Mouse (Mus musculus) left cerebral cortex, postnatal 14 days (tissue): ENCODE measurements at regions not wholly inside any gene's neighbourhood (a gene's known extent, or its start where the extent isn't known, plus 50 kb on each side); places are given as distances from the start of the nearest gene placed in this dataset.
A peak's percentile ranks its signal among the peaks of the same experiment; 100 is the strongest.

Experiments
- DNase-seq, 2 experiments: peaks; one replicate each; pipeline ENCODE4 v3.0.0; 2021 to 2022; ENCODE audit warnings: low spot score in 2 of 2, mixed read lengths in 1 of 2
- intact Hi-C: fragments of 180-260 bp; cut with DNase I; formaldehyde crosslinking; loops from one replicate; pipeline ENCODE4 v1.15.1; 2025

GRCm38 (mm10) chr1:119221901-119222300 lies 168.5 kb upstream of the Gli2 start:
- intact Hi-C loops, result no loop called here
- peak; percentile 5 to 45 for DNase-seq

GRCm38 (mm10) chr1:119221012-119221411 lies 167.6 kb upstream of the Gli2 start:
- no peak for DNase-seq
- intact Hi-C loops, result no loop called here

DNA sequence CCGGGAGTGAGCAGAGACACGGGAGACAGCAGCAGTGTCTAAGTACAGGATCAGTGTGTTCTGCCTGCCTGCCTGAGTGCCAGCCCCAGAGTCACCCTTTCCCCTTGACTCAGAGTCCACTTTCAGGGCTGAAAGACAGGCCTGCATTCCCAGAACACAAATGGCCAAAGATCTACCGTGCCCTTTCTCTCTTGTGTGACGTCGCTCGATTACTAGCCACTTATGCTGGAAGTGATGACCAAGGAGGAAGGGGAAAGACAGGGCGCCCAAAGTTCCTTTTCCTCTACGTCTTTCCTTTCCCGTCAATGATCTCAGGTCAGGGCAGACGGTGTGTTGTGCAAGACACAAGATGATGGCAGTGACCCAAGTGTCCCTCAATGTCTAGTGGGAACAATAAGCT lies 166.4 kb upstream of the Gli2 start:
- DNase-seq, result no peak
- intact Hi-C loops, result no loop called here

GRCm38 (mm10) chr1:119217387-119217786 lies 164.0 kb upstream of the Gli2 start:
- intact Hi-C loops, result no loop called here
- no peak for DNase-seq

- intact Hi-C loops, result no loop called here
- DNase-seq, result no peak
Observed at GRCm38 (mm10) chr1:119209607-119210007, 156.2 kb upstream of the Gli2 start.

DNA sequence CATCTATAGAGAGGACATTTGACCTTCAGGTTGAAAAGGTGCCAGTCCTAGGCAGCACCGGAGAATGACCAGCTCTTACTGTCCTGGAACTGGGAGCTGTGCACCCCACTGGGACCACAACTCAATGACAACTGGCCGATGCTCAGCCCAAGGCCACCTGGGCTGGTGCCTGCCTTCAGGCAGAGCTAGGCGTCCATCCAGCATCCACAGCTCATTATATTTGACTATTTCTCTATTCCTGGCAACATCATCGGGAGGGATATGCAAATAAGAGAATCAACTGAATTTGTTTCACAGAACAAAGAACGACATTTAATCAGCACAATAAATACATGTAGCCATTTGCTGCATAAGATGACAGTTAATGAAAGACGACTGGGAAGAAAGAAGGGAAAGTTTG lies 149.0 kb upstream of the Gli2 start:
- intact Hi-C loops, result no loop called here
- DNase-seq, result no peak

GRCm38 (mm10) chr1:119197415-119197700 lies 143.9 kb upstream of the Gli2 start:
- DNase-seq, result no peak
- intact Hi-C loops, result no loop called here

GRCm38 (mm10) chr1:119196674-119197414 lies 143.4 kb upstream of the Gli2 start:
- intact Hi-C loops, result no loop called here
- no peak for DNase-seq

- intact Hi-C loops, result no loop called here
- DNase-seq, result no peak
Observed at GRCm38 (mm10) chr1:119194533-119194932, 141.1 kb upstream of the Gli2 start.

DNA sequence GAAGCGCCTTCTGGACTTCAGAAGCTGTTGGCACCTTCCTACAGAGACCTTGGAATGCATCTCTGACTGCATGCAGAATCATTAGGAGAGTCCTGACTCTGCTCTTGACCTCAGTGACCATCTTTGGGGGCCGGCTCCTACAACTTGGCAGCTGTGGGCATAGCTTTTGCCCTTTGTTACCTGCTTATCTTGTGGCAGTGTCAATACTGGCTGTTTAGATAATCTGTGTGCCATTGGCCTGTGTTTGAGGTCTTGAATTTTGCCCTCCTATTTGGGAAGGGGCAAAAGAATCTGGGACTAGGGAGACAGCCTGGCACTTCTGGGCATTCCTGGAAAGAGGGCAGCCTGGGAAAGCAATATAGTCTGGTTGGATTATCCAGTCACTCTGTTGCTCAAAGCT lies 137.8 kb upstream of the Gli2 start:
- DNase-seq, result no peak
- intact Hi-C loops, result no loop called here

- intact Hi-C loops, result no loop called here
- peak; percentile 78 to 83 for DNase-seq
Observed at GRCm38 (mm10) chr1:119189461-119190066, 136.1 kb upstream of the Gli2 start.

- no peak for DNase-seq
- intact Hi-C loops, result no loop called here
Observed at GRCm38 (mm10) chr1:119187301-119187700, 133.9 kb upstream of the Gli2 start.

DNA sequence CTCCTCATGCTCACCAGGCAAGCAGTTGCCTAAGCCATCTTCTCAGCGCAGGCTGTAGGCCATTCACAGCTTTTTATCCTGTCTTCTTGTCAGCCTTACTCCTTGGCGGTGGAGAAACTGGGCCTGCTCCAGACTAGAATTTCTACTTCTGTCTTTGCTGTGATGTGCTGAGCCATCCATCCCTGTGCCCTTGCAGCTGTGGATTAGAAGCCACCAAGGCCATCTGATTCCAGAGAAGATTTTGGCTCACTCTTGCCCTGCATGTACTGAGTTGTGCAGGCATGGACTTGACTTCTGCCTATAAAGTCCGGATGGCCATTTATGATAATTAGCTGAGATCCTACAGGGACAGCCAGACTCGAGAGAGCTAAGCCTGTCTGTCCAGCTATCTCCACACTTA lies 133.4 kb upstream of the Gli2 start:
- intact Hi-C loops, result no loop called here

DNA sequence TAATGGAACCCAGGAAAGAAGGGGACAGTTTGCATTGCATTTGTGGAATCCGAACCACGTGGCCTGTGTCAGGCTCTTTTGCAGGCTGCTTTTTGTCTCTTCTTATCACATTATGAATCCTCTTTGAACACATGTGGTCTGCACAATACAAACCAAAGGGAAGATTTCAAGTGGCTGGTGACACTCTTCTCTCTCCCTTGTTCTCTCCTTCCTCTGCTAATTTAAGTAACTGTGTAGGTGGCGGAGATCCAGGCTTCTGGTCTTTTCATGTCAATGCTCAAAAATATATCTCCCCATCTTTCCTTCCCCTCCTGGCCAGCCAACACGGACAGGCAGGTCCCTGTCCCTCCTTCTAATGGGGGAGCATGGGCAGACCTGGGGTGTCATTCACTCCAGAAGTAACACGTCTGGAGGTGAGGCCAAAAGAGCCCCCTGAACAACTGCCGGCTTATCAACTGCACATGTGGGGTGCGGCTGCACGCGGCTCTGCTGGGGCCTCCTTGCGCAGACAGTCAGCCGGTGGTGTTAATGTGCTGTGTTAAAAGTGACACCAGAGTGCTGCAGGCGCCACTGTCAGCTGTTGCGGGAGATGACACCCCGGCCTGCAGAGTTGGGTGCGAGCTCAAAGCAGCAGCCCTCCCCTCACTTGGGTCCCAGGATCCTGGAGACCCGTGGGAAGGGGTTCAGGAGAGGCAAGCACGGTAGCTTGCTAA lies 130.3 kb upstream of the Gli2 start:
- intact Hi-C loops, result no loop called here
- peak; percentile 29 to 69 for DNase-seq

More for the DNA sequence above, 133.4 kb upstream of the Gli2 start:
- no peak for DNase-seq

GRCm38 (mm10) chr1:119173030-119173756 lies 119.8 kb upstream of the Gli2 start:
- intact Hi-C loops, result no loop called here
- DNase-seq, result no peak

GRCm38 (mm10) chr1:119167443-119167842 lies 114.0 kb upstream of the Gli2 start:
- intact Hi-C loops, result no loop called here
- DNase-seq, result no peak

- intact Hi-C loops, result no loop called here
Observed at GRCm38 (mm10) chr1:119166286-119166685, 112.9 kb upstream of the Gli2 start.

GRCm38 (mm10) chr1:119164811-119165210 lies 111.4 kb upstream of the Gli2 start:
- intact Hi-C loops, result no loop called here
- no peak for DNase-seq

More at GRCm38 (mm10) chr1:119166286-119166685, 112.9 kb upstream of the Gli2 start:
- DNase-seq, result no peak

GRCm38 (mm10) chr1:119163846-119164245 lies 110.4 kb upstream of the Gli2 start:
- DNase-seq, result no peak
- intact Hi-C loops, result no loop called here

GRCm38 (mm10) chr1:119163114-119163740 lies 109.8 kb upstream of the Gli2 start:
- DNase-seq, result no peak
- intact Hi-C loops, result no loop called here
